8 mouse cellular contexts compared by ENCODE assay signal in the genomic region with DNA sequence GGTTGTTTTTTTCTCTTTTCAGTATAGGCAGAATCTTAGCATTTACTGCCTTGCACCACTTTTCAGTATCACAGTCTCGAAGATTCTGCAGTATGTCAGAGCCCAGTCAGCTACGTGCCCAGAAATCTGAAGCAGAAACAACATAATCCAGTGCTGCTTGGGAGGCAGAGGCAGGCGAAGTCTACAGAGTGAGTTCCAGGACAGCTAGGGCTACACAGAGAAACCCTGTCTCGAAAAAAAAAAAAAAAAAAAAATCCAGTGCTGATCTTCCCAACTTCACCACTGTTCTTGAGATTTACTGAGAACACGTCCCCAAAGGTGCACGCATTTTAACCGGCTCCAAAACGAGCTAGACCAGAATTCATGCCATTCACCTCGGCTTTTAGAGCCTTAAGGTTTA. TPM values are rescaled to one million over a fixed set of nuclear protein-coding genes. Genes with fewer than 3 reads are reported as not detected.
DNase-seq lines count a peak whose midpoint lies in the region; ATAC-seq and TF ChIP-seq lines count a peak whose summit lies in the region.

No protein-coding gene starts in this region.

- no peak for DNase-seq in heart, postnatal 10 days
- DNase-seq in hindbrain, embryonic 14.5 days (ENCODE audit: low spot score): no peak
- DNase-seq in midbrain, embryonic 11.5 days (ENCODE audit: low spot score, missing footprints): no peak
- no peak for DNase-seq in urinary bladder, postnatal 10 days (ENCODE audit: low spot score)
- no peak for DNase-seq in ovary, adult 18-20 months (ENCODE audit: low spot score)
- DNase-seq in layer of hippocampus, postnatal 10 days (ENCODE audit: low spot score in 2 of 2): no peak

- no peak for ATAC-seq in heart, embryonic 13.5 days (ENCODE audit: extremely low read depth, insufficient number of reproducible peaks, low FRiP score, low TSS enrichment)
- ATAC-seq in hindbrain, embryonic 14.5 days (ENCODE audit: low FRiP score): peak; percentile 44
- ATAC-seq in midbrain, embryonic 11.5 days (ENCODE audit: low FRiP score): peak; percentile 56

- no peaks in the 10 kb centered on the region for H3K9me3 ChIP-seq in heart, embryonic 13.5 days
- H3K9me3 ChIP-seq in hindbrain, embryonic 14.5 days (ENCODE audit: control insufficient read depth, low read length): no peaks in the 10 kb centered on the region
- no peaks in the 10 kb centered on the region for H3K9me3 ChIP-seq in midbrain, embryonic 11.5 days (ENCODE audit: control insufficient read depth, low read length)

- no peak for TF ChIP-seq CTCF in bone marrow macrophage, adult 2 months (IDR thresholded peaks at IDR 0.05; ENCODE audit: low read depth, low read length)

- WGBS in heart, embryonic 13.5 days: 4% methylated on average over 9 of the region's 9 CpGs
- 10% methylated on average over 9 of the region's 9 CpGs for WGBS in hindbrain, embryonic 14.5 days
- 13% methylated on average over 9 of the region's 9 CpGs for whole genome bisulfite sequencing in midbrain, embryonic 11.5 days

- intact Hi-C loops in heart, postnatal 10 days (cut with DNase I): loop anchor here (2.0 kb wide), 1 partner anchor 17 kb away; the partner anchor contains the start of genes Srsf7 and Ttc39d

- no peaks in the 10 kb centered on the region for H3K27me3 ChIP-seq in heart, embryonic 13.5 days (replicated peaks)
- no peaks in the 10 kb centered on the region for H3K27me3 ChIP-seq in hindbrain, embryonic 14.5 days (ENCODE audit: control insufficient read depth, insufficient read depth, low read length)
- H3K27me3 ChIP-seq in midbrain, embryonic 11.5 days (ENCODE audit: control insufficient read depth, insufficient read depth, low read length): no peaks in the 10 kb centered on the region

- H3K4me2 ChIP-seq in heart, embryonic 13.5 days: peak overlapping the region; percentile 73
- H3K4me2 ChIP-seq in hindbrain, embryonic 14.5 days (replicated peaks): peak overlapping the region; percentile 84
- peak overlapping the region; percentile 70 for H3K4me2 ChIP-seq in midbrain, embryonic 11.5 days

- H3K9ac ChIP-seq in heart, embryonic 13.5 days: peak overlapping the region; percentile 82
- peak overlapping the region; percentile 60 for H3K9ac ChIP-seq in hindbrain, embryonic 14.5 days
- peak overlapping the region; percentile 63 for H3K9ac ChIP-seq in midbrain, embryonic 11.5 days (ENCODE audit: low read length)

- peak overlapping the region; percentile 86 for H3K27ac ChIP-seq in heart, embryonic 13.5 days (replicated peaks)
- peak overlapping the region; percentile 30; the same call in 1 of the 2 replicates for H3K27ac ChIP-seq in bone marrow macrophage, adult 2 months (ENCODE audit: insufficient read depth, low read depth, low read length)
- H3K27ac ChIP-seq in hindbrain, embryonic 14.5 days: peak overlapping the region; percentile 87
- H3K27ac ChIP-seq in midbrain, embryonic 11.5 days (ENCODE audit: low read depth, low read length): no peak overlapping the region

- peaks cover 16% of the 10 kb centered on the region for H3K4me1 ChIP-seq in heart, embryonic 13.5 days
- H3K4me1 ChIP-seq in bone marrow macrophage, adult 2 months (ENCODE audit: control insufficient read depth, insufficient read depth, low read length): no peaks in the 10 kb centered on the region
- 0 out of 2 replicates have a peak, but pooled peaks cover 8% of the 10 kb centered on the region for H3K4me1 ChIP-seq in hindbrain, embryonic 14.5 days (replicated peaks; ENCODE audit: control insufficient read depth, insufficient read depth, low read length)
- H3K4me1 ChIP-seq in midbrain, embryonic 11.5 days (ENCODE audit: control insufficient read depth, insufficient read depth, low read length): peaks cover 4% of the 10 kb centered on the region

- peak overlapping the region; percentile 63 for H3K4me3 ChIP-seq in heart, embryonic 13.5 days
- H3K4me3 ChIP-seq in bone marrow macrophage, adult 2 months (ENCODE audit: insufficient read depth, low read length): peak overlapping the region; percentile 71
- H3K4me3 ChIP-seq in hindbrain, embryonic 14.5 days (replicated peaks; ENCODE audit: low read length): peak overlapping the region; percentile 55
- H3K4me3 ChIP-seq in midbrain, embryonic 11.5 days (ENCODE audit: low read depth, low read length): peak overlapping the region; percentile 48

- no peak for TF ChIP-seq POLR2A in bone marrow macrophage, adult 2 months (IDR thresholded peaks at IDR 0.05; ENCODE audit: borderline replicate concordance, low read depth, low read length)

- H3K36me3 ChIP-seq in heart, embryonic 13.5 days: peaks cover 11% of the 10 kb centered on the region; the same call in 1 of the 2 replicates
- no peaks in the 10 kb centered on the region for H3K36me3 ChIP-seq in hindbrain, embryonic 14.5 days (replicated peaks; ENCODE audit: control insufficient read depth, insufficient read depth)
- H3K36me3 ChIP-seq in midbrain, embryonic 11.5 days (ENCODE audit: control insufficient read depth, insufficient read depth, low read length): no peaks in the 10 kb centered on the region

RNA-seq across cellular contexts. Expression of gene Gemin6, which starts 0.4 kb away (rescaled TPM):
- 24.7 and 32.3 TPM in 2 replicates for polyA plus RNA-seq in heart, embryonic 13.5 days (2015; fragmentation: Nextera tagmentation; extraction: Ambion mirVana)
- 1 to 10 TPM; 4.9 TPM for total RNA-seq in heart, postnatal 10 days (2021)
- 7.1 and 8.0 TPM in 2 replicates for polyA plus RNA-seq in bone marrow macrophage, adult 2 months (2012; ENCODE audit: insufficient read depth, insufficient read length, missing spikeins)
- 19.4 and 20.9 TPM in 2 replicates for polyA plus RNA-seq in hindbrain, embryonic 14.5 days (2014; fragmentation: Nextera tagmentation; extraction: Ambion mirVana)
- 42.1 and 42.2 TPM in 2 replicates for polyA plus RNA-seq in midbrain, embryonic 11.5 days (2014; fragmentation: Nextera tagmentation; extraction: Ambion mirVana)
- total RNA-seq in layer of hippocampus, postnatal 10 days (2021): 1 to 10 TPM; 5.1 to 6.8 TPM

RNA-seq across cellular contexts. Expression of gene Ttc39d, which starts 16.6 kb away (rescaled TPM):
- 0.05 and 0.08 TPM in 2 replicates for polyA plus RNA-seq in heart, embryonic 13.5 days (2015; fragmentation: Nextera tagmentation; extraction: Ambion mirVana)
- not detected for total RNA-seq in heart, postnatal 10 days (2021)
- not detected in 2 replicates for polyA plus RNA-seq in bone marrow macrophage, adult 2 months (2012; ENCODE audit: insufficient read depth, insufficient read length, missing spikeins)
- 0.15 and 0.26 TPM in 2 replicates for polyA plus RNA-seq in hindbrain, embryonic 14.5 days (2014; fragmentation: Nextera tagmentation; extraction: Ambion mirVana)
- polyA plus RNA-seq in midbrain, embryonic 11.5 days (2014; fragmentation: Nextera tagmentation; extraction: Ambion mirVana): 0.08 TPM in 1 of 2 replicates, not detected in the other
- total RNA-seq in layer of hippocampus, postnatal 10 days (2021): under 1 TPM; 0.16 to 0.22 TPM

RNA-seq across cellular contexts. Expression of gene Srsf7, which starts 16.7 kb away (rescaled TPM):
- polyA plus RNA-seq in heart, embryonic 13.5 days (2015; fragmentation: Nextera tagmentation; extraction: Ambion mirVana): 297 and 314 TPM in 2 replicates
- 10 to 100 TPM; 59.9 to 72.8 TPM for total RNA-seq in heart, postnatal 10 days (2021)
- polyA plus RNA-seq in bone marrow macrophage, adult 2 months (2012; ENCODE audit: insufficient read depth, insufficient read length, missing spikeins): 83.7 and 102 TPM in 2 replicates
- polyA plus RNA-seq in hindbrain, embryonic 14.5 days (2014; fragmentation: Nextera tagmentation; extraction: Ambion mirVana): 389 and 452 TPM in 2 replicates
- polyA plus RNA-seq in midbrain, embryonic 11.5 days (2014; fragmentation: Nextera tagmentation; extraction: Ambion mirVana): 835 and 887 TPM in 2 replicates
- total RNA-seq in layer of hippocampus, postnatal 10 days (2021): 100 to 1,000 TPM; 122 to 141 TPM
